Mouse (Mus musculus) small intestine, adult 2 months (tissue): ENCODE results near the gene Stim2. TPM values are rescaled to one million over a fixed set of nuclear protein-coding genes. Genes with fewer than 3 reads are reported as not detected.

Experiments used
- H3K27ac ChIP-seq: fragments of 200-500 bp; 2 replicates; pipeline ENCODE4 v1.5.1; 2012; ENCODE audit warnings: low read depth, low read length, control low read depth, inconsistent platforms; ENCODE audit not compliant: insufficient read depth
- H3K27me3 ChIP-seq: fragments of 200-500 bp; 2 replicates; pipeline ENCODE4 v1.6.1; 2012; ENCODE audit warnings: mild to moderate bottlenecking, moderate library complexity, low read length, inconsistent platforms; ENCODE audit not compliant: control insufficient read depth, insufficient read depth
- H3K36me3 ChIP-seq: fragments of 200-500 bp; 2 replicates; pipeline ENCODE4 v1.6.1; 2012; ENCODE audit warnings: mild to moderate bottlenecking, low read length, control low read depth, inconsistent platforms; ENCODE audit not compliant: control insufficient read depth, insufficient read depth
- H3K4me1 ChIP-seq: fragments of 200-500 bp; 2 replicates; pipeline ENCODE4 v1.6.1; 2012; ENCODE audit warnings: low read length, inconsistent platforms, mixed read lengths; ENCODE audit not compliant: control insufficient read depth, insufficient read depth, insufficient read length
- H3K4me3 ChIP-seq: fragments of 200-500 bp; 2 replicates; pipeline ENCODE4 v1.5.1; 2012; ENCODE audit warnings: low read depth, mild to moderate bottlenecking, control low read depth, inconsistent platforms, low read length, moderate library complexity
- CTCF ChIP-seq: fragments of 200-500 bp; IDR thresholded peaks from 2 replicates; pipeline ENCODE4 v1.5.1; 2012; ENCODE audit warnings: low read depth, mild to moderate bottlenecking, control low read depth, inconsistent platforms, low read length, moderate library complexity, mixed read lengths; ENCODE audit not compliant: insufficient replicate concordance, insufficient read length; ENCODE audit errors: extremely low read depth
- POLR2A ChIP-seq: fragments of 200-500 bp; IDR thresholded peaks from 2 replicates; pipeline ENCODE4 v1.6.1; 2012; ENCODE audit warnings: low read depth, mild to moderate bottlenecking, control low read depth, inconsistent platforms, low read length, moderate library complexity
- WGBS: fragments of 180-500 bp; shearing (Covaris S2); methylation state at CpG from one replicate; pipeline ENCODE4 v1.1.7; 2018; 5-methylcytosine and 5-hydroxymethylcytosine counted together
- polyA plus RNA-seq: library from polyadenylated mRNA; depleted of rRNA; stranded (reverse); fragments of >200 nt; gene quantifications from 2 replicates; pipeline ENCODE4 v1.2.3, GENCODE M21; 2012

The Stim2 gene
- polyA plus RNA-seq, 1 experiment, result 18.7 TPM

DNA sequence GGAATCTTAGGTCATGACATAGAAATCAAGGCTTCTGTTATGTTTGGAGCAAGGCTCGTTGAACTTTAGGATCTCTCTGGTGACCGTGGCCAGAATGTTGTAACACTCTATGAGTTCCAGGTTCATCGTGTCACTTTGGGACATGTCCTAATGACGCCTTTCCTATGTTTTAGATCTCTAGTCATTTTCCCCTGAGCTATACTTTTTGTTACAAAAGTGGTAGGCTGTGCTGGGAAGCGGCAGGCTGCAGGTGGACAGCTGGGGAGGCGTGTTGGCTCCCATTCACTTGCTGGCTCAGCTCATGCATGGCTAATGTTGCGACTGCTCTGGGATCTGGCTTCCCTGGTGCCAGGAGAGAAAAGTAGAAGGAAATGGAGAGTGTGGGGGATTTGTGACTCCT lies 5.7 kb upstream of the Stim2 start:
- no peak overlapping the region for H3K4me3 ChIP-seq
- H3K27ac ChIP-seq, result no peak overlapping the region
- H3K27me3 ChIP-seq, result no peaks in the 10 kb centered on the region
- TF ChIP-seq CTCF (no peak), POLR2A (no peak)
- no peaks in the 10 kb centered on the region for H3K36me3 ChIP-seq
- peaks cover 11% of the 10 kb centered on the region; the same call in 1 of the 2 replicates for H3K4me1 ChIP-seq
- 85% methylated on average over 7 of the region's 7 CpGs for WGBS

DNA sequence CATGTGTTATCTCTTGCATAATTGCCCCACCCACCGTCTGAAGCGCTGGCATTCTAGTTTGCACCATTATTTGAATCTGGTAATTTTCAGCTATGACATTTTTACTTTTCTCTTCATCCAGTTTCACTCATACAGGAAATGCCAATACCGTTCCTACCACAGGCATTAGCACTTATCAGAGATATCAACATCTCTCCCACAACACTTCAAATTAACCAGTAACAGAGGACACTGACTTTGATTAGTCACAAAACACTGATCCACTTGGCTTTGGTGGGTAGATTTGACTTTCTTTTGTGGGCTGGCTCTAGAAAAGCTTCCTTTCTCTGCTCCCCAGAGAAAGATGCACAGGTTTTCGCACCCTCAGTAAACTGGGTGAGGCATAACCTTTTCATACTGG lies 3.7 kb upstream of the Stim2 start:
- Histone ChIP-seq H3K4me3 (no peak overlapping the region), H3K36me3 (no peaks in the 10 kb centered on the region)
- TF ChIP-seq CTCF (no peak), POLR2A (no peak)

DNA sequence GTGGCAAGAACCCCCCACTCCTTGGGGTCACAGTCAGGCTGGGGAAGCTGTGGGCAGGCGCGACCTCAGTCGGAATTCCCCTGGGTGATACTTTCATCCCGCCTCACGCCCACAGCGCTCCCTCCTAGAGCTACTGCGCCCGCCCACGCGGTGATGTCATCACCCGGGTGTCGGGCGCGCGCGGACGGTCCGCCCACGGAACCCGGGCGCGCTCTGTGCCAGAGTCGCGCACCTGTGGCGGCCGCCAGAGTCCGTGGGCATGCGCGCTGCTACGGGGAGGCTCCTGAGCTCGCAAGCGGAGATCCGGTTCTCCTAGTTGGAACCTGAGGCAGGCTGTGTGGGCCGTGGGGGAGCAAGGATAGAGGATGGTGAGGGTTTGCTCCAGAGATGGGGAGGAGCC lies 3.0 kb upstream of the Stim2 start:
- no peaks in the 10 kb centered on the region for H3K27me3 ChIP-seq
- peak overlapping the region; percentile 28 for H3K27ac ChIP-seq
- peaks cover 12% of the 10 kb centered on the region; the same call in 1 of the 2 replicates for H3K4me1 ChIP-seq
- TF ChIP-seq POLR2A (no peak), CTCF (no peak)
- H3K4me3 ChIP-seq, result peak overlapping the region; percentile 77
- H3K36me3 ChIP-seq, result no peaks in the 10 kb centered on the region
- WGBS, result under 1% methylated on average over 34 of the region's 34 CpGs

More for the DNA sequence above, 3.7 kb upstream of the Stim2 start:
- Histone ChIP-seq H3K4me1 (peaks cover 12% of the 10 kb centered on the region; the same call in 1 of the 2 replicates), H3K27me3 (no peaks in the 10 kb centered on the region), H3K27ac (no peak overlapping the region)
- WGBS, result 12% methylated on average over 4 of the region's 4 CpGs

DNA sequence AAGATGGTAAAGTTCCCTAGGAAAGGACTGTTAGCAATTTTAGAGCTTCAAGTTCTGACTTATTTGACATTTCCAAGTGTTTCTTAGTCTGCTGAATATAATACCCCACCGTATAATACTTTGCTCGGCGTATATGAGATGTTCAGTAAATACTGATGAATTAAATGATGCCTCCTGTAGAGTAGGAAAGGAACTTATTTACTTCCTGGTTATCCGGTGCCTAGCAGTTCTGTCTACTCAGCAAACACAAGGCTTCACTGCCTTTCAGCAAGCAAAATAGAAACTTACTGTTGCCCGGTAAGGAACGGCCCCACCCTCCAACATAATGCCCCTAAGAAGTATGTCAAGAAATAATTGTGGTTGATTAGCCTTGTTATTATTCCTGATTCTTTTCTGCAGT lies 1.5 kb upstream of the Stim2 start:
- Histone ChIP-seq H3K36me3 (no peaks in the 10 kb centered on the region), H3K27me3 (no peaks in the 10 kb centered on the region), H3K4me1 (peaks cover 12% of the 10 kb centered on the region; the same call in 1 of the 2 replicates), H3K4me3 (no peak overlapping the region), H3K27ac (no peak overlapping the region)
- TF ChIP-seq POLR2A, result no peak
- no peak for TF ChIP-seq CTCF
- 60% methylated on average over 6 of the region's 6 CpGs for WGBS

DNA sequence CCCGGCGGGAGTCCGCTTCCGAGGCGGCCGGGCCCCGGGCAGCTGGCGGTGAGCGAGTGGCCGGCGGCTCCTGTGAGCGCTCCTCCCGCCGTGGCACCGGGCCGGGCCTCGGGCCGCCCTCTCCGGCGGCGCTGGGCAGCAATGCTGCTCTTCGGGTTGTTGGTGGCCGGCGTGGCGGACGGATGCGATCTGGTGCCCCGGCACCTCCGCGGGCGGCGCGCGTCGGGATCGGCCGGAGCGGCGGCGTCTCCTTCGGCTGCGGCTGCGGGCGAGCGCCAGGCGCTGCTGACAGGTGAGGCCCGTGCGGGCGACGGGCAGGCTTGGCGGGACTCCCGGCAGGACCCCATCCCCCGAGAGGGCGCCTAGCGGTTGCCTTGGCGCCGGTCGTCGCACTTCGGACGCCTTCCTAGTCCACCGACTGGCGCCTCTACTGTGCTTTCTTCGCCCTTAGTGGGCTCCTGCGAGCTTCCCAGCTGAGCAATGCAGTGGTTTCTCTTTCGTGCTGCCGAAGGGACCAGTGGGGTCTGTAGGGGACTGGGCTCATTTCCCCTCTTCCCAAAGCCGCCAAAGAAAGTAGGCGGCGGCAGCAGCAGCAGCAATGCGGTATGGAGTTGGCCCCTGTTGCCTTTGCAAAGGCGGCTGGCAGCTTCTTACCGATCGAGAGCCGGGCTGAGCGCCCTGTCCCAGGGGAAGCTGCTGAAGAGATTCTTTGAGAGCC lies 603 bp downstream of the Stim2 start:
- no peaks in the 10 kb centered on the region for H3K36me3 ChIP-seq
- peaks cover 12% of the 10 kb centered on the region; the same call in 1 of the 2 replicates for H3K4me1 ChIP-seq
- peak overlapping the region; percentile 80 for H3K27ac ChIP-seq
- TF ChIP-seq POLR2A, result no peak
- TF ChIP-seq CTCF, result peak; percentile 30; the same call in 1 of the 2 replicates
- peak overlapping the region; percentile 94 for H3K4me3 ChIP-seq
- no peaks in the 10 kb centered on the region for H3K27me3 ChIP-seq
- WGBS, result under 1% methylated on average over 75 of the region's 76 CpGs

DNA sequence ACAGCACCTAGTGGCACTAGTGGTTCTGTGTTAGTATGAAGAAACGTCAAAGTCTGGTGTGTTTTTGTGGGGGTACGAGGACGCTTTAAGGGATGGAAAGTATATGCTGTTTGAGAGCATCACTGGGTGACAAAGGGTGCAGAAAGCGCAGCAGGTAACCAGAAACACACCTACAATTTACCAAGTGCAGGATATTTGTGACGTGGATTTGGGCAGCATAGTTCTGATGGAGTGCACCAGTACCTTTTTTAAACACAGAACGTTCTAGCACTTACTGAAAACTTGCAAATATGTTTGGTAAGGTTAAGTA lies 1.1 kb downstream of the Stim2 start:
- under 1% methylated on average over 6 of the region's 6 CpGs for WGBS
- Histone ChIP-seq H3K36me3 (no peaks in the 10 kb centered on the region), H3K4me1 (peaks cover 10% of the 10 kb centered on the region; the same call in 1 of the 2 replicates), H3K4me3 (peak overlapping the region; percentile 94), H3K27ac (peak overlapping the region; percentile 80), H3K27me3 (no peaks in the 10 kb centered on the region)
- TF ChIP-seq CTCF (no peak), POLR2A (no peak)

DNA sequence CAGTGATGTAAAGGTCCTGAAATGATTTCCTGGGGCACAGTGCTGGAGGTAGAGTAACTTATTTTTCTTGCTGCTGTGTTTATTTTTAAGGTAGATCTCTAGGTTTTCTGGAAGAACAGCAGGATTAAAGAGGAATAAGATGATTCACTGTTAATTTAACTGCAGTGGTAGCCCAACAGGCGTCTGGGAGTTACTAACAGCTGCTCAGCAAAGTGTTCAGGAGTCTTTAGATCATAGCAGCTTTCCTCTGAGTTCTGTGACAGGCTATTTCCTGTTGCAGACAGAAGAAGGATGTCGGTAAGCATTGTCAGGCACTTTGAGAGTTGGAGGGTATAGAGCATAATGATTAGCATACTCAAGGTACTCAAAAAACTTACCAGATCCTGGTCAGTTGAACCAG lies 1.5 kb downstream of the Stim2 start:
- Histone ChIP-seq H3K4me1 (peaks cover 10% of the 10 kb centered on the region; the same call in 1 of the 2 replicates), H3K4me3 (no peak overlapping the region), H3K27me3 (no peaks in the 10 kb centered on the region), H3K27ac (no peak overlapping the region), H3K36me3 (no peaks in the 10 kb centered on the region)
- TF ChIP-seq CTCF (no peak), POLR2A (no peak)
- 3% methylated on average over 2 of the region's 2 CpGs for WGBS

DNA sequence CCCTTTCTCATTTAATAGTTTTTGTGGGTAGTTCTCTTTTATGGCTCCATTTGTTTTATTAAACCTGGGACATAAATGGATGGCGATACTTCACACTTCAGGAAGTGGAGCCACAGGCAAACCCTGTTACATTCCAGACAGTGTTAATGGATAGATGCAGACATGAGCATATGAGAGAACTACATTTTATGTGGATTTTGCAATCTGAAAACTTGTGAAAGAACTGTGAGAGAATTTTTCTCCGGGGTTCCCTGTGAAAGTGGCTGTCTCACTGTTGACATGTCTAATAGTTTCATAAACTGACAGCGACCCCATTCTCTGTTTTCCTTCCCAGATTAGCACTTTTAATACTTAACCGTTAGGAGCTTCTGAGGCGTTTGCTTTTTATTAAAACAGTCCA lies 2.7 kb downstream of the Stim2 start:
- Histone ChIP-seq H3K4me3 (no peak overlapping the region), H3K36me3 (no peaks in the 10 kb centered on the region), H3K27me3 (no peaks in the 10 kb centered on the region), H3K27ac (no peak overlapping the region), H3K4me1 (peaks cover 10% of the 10 kb centered on the region; the same call in 1 of the 2 replicates)
- 53% methylated on average over 5 of the region's 5 CpGs for WGBS
- TF ChIP-seq POLR2A, result no peak
